Mouse (Mus musculus) G1E (cell line): Measurements from ENCODE around the gene Csnk1e.

Experiments
- CTCF ChIP-seq: IDR thresholded peaks from 2 replicates; pipeline ENCODE4 v1.5.1; 2012; ENCODE audit warnings: low read depth, low read length, inconsistent platforms, mixed read lengths
- GATA1 ChIP-seq: IDR thresholded peaks from 2 replicates; pipeline ENCODE4 v1.6.1; 2012; ENCODE audit warnings: borderline replicate concordance, low read length, inconsistent platforms, mixed read lengths
- TAL1 ChIP-seq: conservative IDR thresholded peaks from 2 replicates; pipeline ENCODE4 v1.6.1; 2012; ENCODE audit warnings: low read depth, low read length, inconsistent platforms, mixed read lengths

DNA sequence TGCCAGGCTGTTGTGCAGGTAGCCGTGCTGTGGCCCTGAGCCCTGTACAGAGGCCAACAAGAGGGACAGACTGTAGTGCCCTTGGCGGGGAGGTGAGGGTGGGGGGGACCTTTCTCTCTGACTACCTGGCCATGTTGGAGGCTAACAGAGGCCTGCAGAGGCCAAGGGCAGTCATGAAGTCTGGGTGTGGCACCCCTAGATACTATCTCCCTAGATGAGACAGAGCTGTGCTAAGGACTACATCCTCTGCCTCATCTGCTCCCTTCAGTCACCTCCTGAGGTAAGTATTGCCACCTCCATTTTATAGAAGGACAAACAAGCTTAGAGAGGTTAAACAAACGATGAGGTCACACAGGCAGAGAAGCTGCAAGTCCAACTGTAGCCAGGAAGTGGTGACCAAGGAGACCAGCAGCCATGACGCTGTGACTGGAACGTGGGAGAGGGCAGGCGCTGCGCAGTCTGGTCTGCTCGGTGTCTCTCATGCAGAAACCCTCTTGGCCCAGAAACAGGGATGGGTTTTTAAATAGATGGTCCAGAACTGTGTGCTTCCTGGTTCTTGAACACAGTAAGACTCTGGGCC is 86.4 kb downstream of the Csnk1e start:
- TF ChIP-seq CTCF (no peak), TAL1 (no peak), GATA1 (no peak)
